Mouse (Mus musculus): Measurements from ENCODE around the gene Atp6v0d1. TPM values are rescaled to one million over a fixed set of nuclear protein-coding genes. Genes with fewer than 3 reads are reported as not detected.
A peak's percentile ranks its signal among the peaks of the same experiment; 100 is the strongest.

Atp6v0d1 gene
- polyA plus RNA-seq, 1 experiment from 2014 or later: 140 TPM

DNA sequence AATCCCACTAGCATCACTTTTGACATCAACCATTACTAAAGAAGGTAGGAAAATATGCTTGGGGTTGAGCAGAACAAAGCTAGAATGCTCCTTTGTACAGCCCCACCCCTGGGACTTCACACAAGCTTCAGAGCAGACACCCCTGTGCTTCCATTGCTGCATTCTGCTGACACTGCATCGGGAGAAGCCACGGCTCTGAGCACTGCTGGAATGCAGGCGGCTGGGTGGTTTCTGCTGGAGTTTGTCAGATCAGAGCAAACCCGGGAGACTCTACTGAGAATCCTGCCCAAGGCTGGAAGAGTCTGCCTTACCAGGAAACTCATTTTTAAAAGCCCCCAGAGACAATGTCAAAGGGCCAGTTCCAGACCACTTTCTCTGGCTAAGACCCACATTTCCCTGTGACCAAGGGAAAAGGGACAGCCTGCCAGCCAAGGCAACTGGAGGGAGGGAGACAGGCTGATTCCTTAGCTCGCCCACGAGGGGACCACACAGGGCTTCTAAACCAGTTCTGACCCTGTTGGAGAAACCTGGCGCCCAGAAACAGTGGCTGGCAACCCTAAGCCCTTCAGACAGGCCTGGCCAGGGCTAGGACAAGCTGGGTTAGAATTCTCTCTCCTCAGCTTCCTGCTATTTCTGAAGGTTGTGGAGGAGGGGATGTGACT is 21.2 kb downstream of the Atp6v0d1 start:
- H3K9me3 ChIP-seq (ENCODE audit: control insufficient read depth): no peaks in the 10 kb centered on the region
- no peak overlapping the region for H3K4me3 ChIP-seq (ENCODE audit: low read depth, low read length)
- no peaks in the 10 kb centered on the region for H3K27me3 ChIP-seq (replicated peaks; ENCODE audit: control insufficient read depth, insufficient read depth, low read length)
- ATAC-seq: no peak
- no peak overlapping the region for H3K27ac ChIP-seq (ENCODE audit: low read depth, low read length)
- no peak overlapping the region for H3K4me2 ChIP-seq (replicated peaks; ENCODE audit: low read depth)
- peaks cover 1% of the 10 kb centered on the region; the same call in 1 of the 2 replicates for H3K36me3 ChIP-seq (ENCODE audit: control insufficient read depth, insufficient read depth)
- H3K9ac ChIP-seq (ENCODE audit: low read depth, low read length): 0 out of 2 replicates have a peak overlapping the region, but pooled peaks have one; percentile 23
- peaks cover 8% of the 10 kb centered on the region; the same call in 1 of the 2 replicates for H3K4me1 ChIP-seq (replicated peaks; ENCODE audit: control insufficient read depth, insufficient read depth, low read length)
- WGBS: 42% methylated on average over 7 of the region's 7 CpGs
- no peak for TF ChIP-seq CTCF (IDR thresholded peaks at IDR 0.05; ENCODE audit: low read depth)

- H3K27me3 ChIP-seq (replicated peaks; ENCODE audit: control insufficient read depth, insufficient read depth, low read length): no peaks in the 10 kb centered on the region
- WGBS: 10% methylated on average over 1 of the region's 1 CpGs
- no peak for ATAC-seq
- no peaks in the 10 kb centered on the region for H3K9me3 ChIP-seq (ENCODE audit: control insufficient read depth)
- H3K4me3 ChIP-seq (ENCODE audit: low read depth, low read length): no peak overlapping the region
- peaks cover 6% of the 10 kb centered on the region; the same call in 1 of the 2 replicates for H3K4me1 ChIP-seq (replicated peaks; ENCODE audit: control insufficient read depth, insufficient read depth, low read length)
- H3K27ac ChIP-seq (ENCODE audit: low read depth, low read length): no peak overlapping the region
- peaks cover 11% of the 10 kb centered on the region for H3K36me3 ChIP-seq (ENCODE audit: control insufficient read depth, insufficient read depth)
- no peak overlapping the region for H3K4me2 ChIP-seq (replicated peaks; ENCODE audit: low read depth)
- H3K9ac ChIP-seq (ENCODE audit: low read depth, low read length): 0 out of 2 replicates have a peak overlapping the region, but pooled peaks have one; percentile 11
- no peak for TF ChIP-seq CTCF (IDR thresholded peaks at IDR 0.05; ENCODE audit: low read depth)
Observed at GRCm38 (mm10) chr8:105543703-105544102, 22.1 kb downstream of the Atp6v0d1 start.

DNA sequence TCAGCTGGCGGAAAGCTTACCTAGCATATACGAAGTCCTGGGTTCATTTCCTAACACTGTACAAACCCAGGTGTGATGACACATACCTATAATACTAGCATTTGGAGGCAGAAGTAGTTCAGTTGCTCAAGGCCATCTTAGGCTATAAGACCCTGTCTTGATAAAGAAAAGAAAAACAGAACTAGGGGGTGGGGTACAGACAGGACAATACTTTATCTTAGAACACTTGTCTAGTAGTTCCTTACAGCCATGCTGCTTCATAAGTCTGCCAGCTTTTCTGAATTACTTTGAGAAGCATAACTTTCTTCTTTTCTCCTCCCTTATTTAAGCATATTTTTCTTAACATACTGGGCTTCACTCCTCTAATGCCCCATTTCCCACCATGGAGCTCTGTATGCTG is 23.0 kb downstream of the Atp6v0d1 start:
- no peak overlapping the region for H3K27ac ChIP-seq (ENCODE audit: low read depth, low read length)
- H3K27me3 ChIP-seq (replicated peaks; ENCODE audit: control insufficient read depth, insufficient read depth, low read length): no peaks in the 10 kb centered on the region
- H3K9ac ChIP-seq (ENCODE audit: low read depth, low read length): no peak overlapping the region
- no peak for TF ChIP-seq CTCF (IDR thresholded peaks at IDR 0.05; ENCODE audit: low read depth)
- 90% methylated on average over 2 of the region's 2 CpGs for WGBS
- peaks cover 6% of the 10 kb centered on the region; the same call in 1 of the 2 replicates for H3K4me1 ChIP-seq (replicated peaks; ENCODE audit: control insufficient read depth, insufficient read depth, low read length)
- no peaks in the 10 kb centered on the region for H3K9me3 ChIP-seq (ENCODE audit: control insufficient read depth)
- no peak overlapping the region for H3K4me3 ChIP-seq (ENCODE audit: low read depth, low read length)
- H3K4me2 ChIP-seq (replicated peaks; ENCODE audit: low read depth): no peak overlapping the region
- ATAC-seq: no peak
- peaks cover 20% of the 10 kb centered on the region for H3K36me3 ChIP-seq (ENCODE audit: control insufficient read depth, insufficient read depth)

DNA sequence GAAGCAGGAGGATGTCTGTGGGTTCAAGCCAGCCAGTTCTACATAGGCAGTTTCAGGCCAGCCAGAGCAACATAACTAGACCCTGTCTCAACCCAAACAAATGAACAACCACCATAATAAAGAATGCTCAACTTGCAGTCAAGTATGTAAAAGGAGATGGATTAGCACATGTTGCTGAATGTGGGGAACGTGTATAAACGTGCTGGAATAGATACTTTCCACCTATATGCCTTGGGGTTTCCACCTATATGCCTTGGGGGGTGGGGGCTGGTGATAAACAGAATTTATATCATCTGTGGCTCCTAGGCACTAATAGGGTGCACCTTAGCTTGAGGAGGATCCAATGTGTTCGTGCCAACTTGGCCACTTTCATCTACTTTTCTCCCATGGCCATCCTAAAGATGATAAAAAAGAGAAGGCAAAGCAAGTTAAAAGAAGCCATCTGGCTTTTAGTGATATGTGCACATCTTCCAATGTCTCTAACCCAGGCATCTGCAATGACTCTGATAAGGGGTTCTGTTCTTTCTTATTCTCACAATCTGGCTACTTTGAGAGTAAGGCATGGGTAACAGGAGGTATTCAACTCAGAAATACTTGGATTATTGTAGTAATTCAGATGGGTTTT is 23.7 kb downstream of the Atp6v0d1 start:
- ATAC-seq: no peak
- Histone ChIP-seq H3K27me3 (replicated peaks; ENCODE audit: control insufficient read depth, insufficient read depth, low read length) (no peaks in the 10 kb centered on the region), H3K9me3 (ENCODE audit: control insufficient read depth) (no peaks in the 10 kb centered on the region), H3K27ac (ENCODE audit: low read depth, low read length) (no peak overlapping the region), H3K4me1 (replicated peaks; ENCODE audit: control insufficient read depth, insufficient read depth, low read length) (peaks cover 6% of the 10 kb centered on the region; the same call in 1 of the 2 replicates), H3K36me3 (ENCODE audit: control insufficient read depth, insufficient read depth) (peaks cover 27% of the 10 kb centered on the region), H3K4me3 (ENCODE audit: low read depth, low read length) (no peak overlapping the region), H3K9ac (ENCODE audit: low read depth, low read length) (no peak overlapping the region), H3K4me2 (replicated peaks; ENCODE audit: low read depth) (no peak overlapping the region)
- no peak for TF ChIP-seq CTCF (IDR thresholded peaks at IDR 0.05; ENCODE audit: low read depth)
- 88% methylated on average over 3 of the region's 3 CpGs for WGBS

DNA sequence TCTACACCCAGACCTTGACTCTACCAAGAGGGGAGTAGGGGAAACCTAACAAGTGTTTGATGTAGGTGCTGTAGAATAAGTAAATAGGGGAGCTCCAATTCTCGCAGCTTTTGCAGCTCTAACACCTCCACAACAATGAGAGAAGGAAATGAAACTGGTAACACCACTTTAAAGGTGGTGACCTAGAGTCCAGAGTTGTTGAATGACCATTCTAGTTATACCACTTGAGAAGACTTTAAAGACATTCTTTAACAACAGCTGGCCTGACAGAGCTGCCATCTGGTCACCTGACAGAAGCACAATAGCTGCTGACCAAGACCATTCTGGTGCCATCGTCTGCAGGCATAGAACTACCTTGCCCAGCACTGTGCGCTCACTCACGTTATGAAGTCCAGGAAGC is 26.9 kb downstream of the Atp6v0d1 start:
- 83% methylated on average over 4 of the region's 4 CpGs for WGBS
- Histone ChIP-seq H3K4me2 (replicated peaks; ENCODE audit: low read depth) (no peak overlapping the region), H3K36me3 (ENCODE audit: control insufficient read depth, insufficient read depth) (peaks cover 43% of the 10 kb centered on the region), H3K4me1 (replicated peaks; ENCODE audit: control insufficient read depth, insufficient read depth, low read length) (no peaks in the 10 kb centered on the region), H3K4me3 (ENCODE audit: low read depth, low read length) (no peak overlapping the region), H3K27me3 (replicated peaks; ENCODE audit: control insufficient read depth, insufficient read depth, low read length) (no peaks in the 10 kb centered on the region), H3K9me3 (ENCODE audit: control insufficient read depth) (no peaks in the 10 kb centered on the region), H3K9ac (ENCODE audit: low read depth, low read length) (no peak overlapping the region), H3K27ac (ENCODE audit: low read depth, low read length) (no peak overlapping the region)
- TF ChIP-seq CTCF (IDR thresholded peaks at IDR 0.05; ENCODE audit: low read depth): no peak
- ATAC-seq: no peak

DNA sequence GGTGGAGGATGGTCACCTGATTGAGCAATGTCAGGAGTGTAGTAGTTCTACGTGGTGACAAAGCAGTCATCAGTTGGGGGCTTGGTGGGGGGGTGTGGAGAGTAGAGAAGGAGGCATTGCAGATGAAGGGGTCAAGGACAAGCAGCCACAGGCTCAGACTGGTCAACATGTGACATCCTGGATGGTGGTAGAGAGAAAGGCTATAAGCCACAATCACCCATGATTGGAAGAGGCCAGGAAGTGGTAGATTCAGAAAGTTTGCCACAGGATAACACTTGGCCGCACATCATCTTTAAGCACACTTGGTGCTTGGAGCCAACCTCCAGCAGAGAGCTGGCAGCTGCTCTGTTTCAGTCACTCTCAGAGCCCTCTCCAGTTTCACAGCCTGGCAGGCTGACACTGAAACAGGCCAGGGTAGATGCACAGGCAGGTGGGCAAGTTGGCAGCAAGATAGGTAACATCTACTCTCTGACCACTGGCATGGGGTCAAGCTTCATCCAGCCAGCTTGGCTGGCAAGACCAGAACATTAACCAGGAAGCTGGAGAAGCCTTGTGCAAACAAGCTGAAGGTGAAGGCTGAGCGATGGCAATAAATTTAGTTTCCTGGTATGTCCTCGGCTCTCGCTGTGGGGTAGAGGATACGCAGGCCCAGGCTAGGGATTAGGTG is 28.7 kb downstream of the Atp6v0d1 start:
- Histone ChIP-seq H3K27ac (ENCODE audit: low read depth, low read length) (no peak overlapping the region), H3K9me3 (ENCODE audit: control insufficient read depth) (no peaks in the 10 kb centered on the region), H3K4me3 (ENCODE audit: low read depth, low read length) (no peak overlapping the region), H3K9ac (ENCODE audit: low read depth, low read length) (no peak overlapping the region), H3K36me3 (ENCODE audit: control insufficient read depth, insufficient read depth) (peaks cover 44% of the 10 kb centered on the region), H3K4me1 (replicated peaks; ENCODE audit: control insufficient read depth, insufficient read depth, low read length) (0 out of 2 replicates have a peak, but pooled peaks cover 3% of the 10 kb centered on the region), H3K27me3 (replicated peaks; ENCODE audit: control insufficient read depth, insufficient read depth, low read length) (no peaks in the 10 kb centered on the region), H3K4me2 (replicated peaks; ENCODE audit: low read depth) (no peak overlapping the region)
- ATAC-seq: peak; percentile 48; the same call in 1 of the 2 replicates
- no peak for TF ChIP-seq CTCF (IDR thresholded peaks at IDR 0.05; ENCODE audit: low read depth)
- 61% methylated on average over 6 of the region's 6 CpGs for WGBS

Data from intestine, postnatal 0 days (tissue).